21 mouse cellular contexts compared by ENCODE assay signal in genomic region chr16:59534349-59534748, GRCm38 (mm10).
DNase-seq lines count a peak whose midpoint lies in the region; ATAC-seq and TF ChIP-seq lines count a peak whose summit lies in the region.
"Had no signal": no experiment of that assay in that cellular context is flagged by ENCODE, and none has a peak within 500 bp of the region (broad histone marks: within the 10 kb centered on the region; RNA-seq: fewer than 3 reads in every experiment).

No protein-coding gene starts in this region.

- H3K4me3 ChIP-seq in intestine, embryonic 14.5 days (ENCODE audit: low read depth, low read length) = no peak overlapping the region
- H3K4me3 ChIP-seq in intestine, embryonic 16.5 days (ENCODE audit: low read length) = no peak overlapping the region
- H3K4me3 ChIP-seq in left cerebral cortex, adult 2 months = no peak overlapping the region
- H3K4me3 ChIP-seq: hindbrain, embryonic 12.5 days; intestine, embryonic 15.5 days; liver, embryonic 13.5 days; lung, embryonic 15.5 days; myocyte; neural tube, embryonic 15.5 days had no signal

- H3K4me1 ChIP-seq in intestine, embryonic 14.5 days (replicated peaks; ENCODE audit: control insufficient read depth, insufficient read depth, low read length) = no peaks in the 10 kb centered on the region
- H3K4me1 ChIP-seq in intestine, embryonic 16.5 days (ENCODE audit: control insufficient read depth, insufficient read depth, low read length) = no peaks in the 10 kb centered on the region
- H3K4me1 ChIP-seq: hindbrain, embryonic 12.5 days; intestine, embryonic 15.5 days; liver, embryonic 13.5 days; lung, embryonic 15.5 days; neural tube, embryonic 15.5 days had no signal

- TF ChIP-seq CTCF in left cerebral cortex, adult 2 months (IDR thresholded peaks at IDR 0.05) = no peak

- DNase-seq in intestine, embryonic 14.5 days (ENCODE audit: low spot score) = peak; percentile 44
- peak; percentile 85 for DNase-seq in gastrocnemius, adult 18-20 months (ENCODE audit: low spot score)
- DNase-seq in gastrocnemius, postnatal 25 days = peak; percentile 75
- peak; percentile 52 for DNase-seq in heart, postnatal 4 days
- DNase-seq in left cerebral cortex, adult 2 months (ENCODE audit: extremely low spot score in 1 of 2, low spot score in 2 of 2) = no peak
- DNase-seq in kidney, postnatal 36 days = no peak
- DNase-seq: adrenal gland, adult 8-10 months; cerebellum, adult 11-12 months; forebrain, postnatal 0 days; kidney, postnatal 10 days; liver, embryonic 13.5 days; midbrain, embryonic 14.5 days; right cerebral cortex, postnatal 4 days; thymus, postnatal 4 days had no signal

- H3K27me3 ChIP-seq in intestine, embryonic 14.5 days (replicated peaks; ENCODE audit: control insufficient read depth, insufficient read depth, low read length) = no peaks in the 10 kb centered on the region
- no peaks in the 10 kb centered on the region for H3K27me3 ChIP-seq in intestine, embryonic 16.5 days (replicated peaks; ENCODE audit: control insufficient read depth, insufficient read depth, low read length)
- H3K27me3 ChIP-seq: hindbrain, embryonic 12.5 days; intestine, embryonic 15.5 days; liver, embryonic 13.5 days; lung, embryonic 15.5 days; neural tube, embryonic 15.5 days had no signal

- ATAC-seq in intestine, embryonic 14.5 days (replicated peaks; ENCODE audit: low FRiP score, low TSS enrichment, low read depth) = no peak
- no peak for ATAC-seq in intestine, embryonic 16.5 days
- no peak for ATAC-seq in frontal cortex, adult (ENCODE audit: low TSS enrichment)
- ATAC-seq: forebrain, postnatal 0 days; intestine, embryonic 15.5 days had no signal

- 90% methylated on average over 11 of the region's 11 CpGs for WGBS in intestine, embryonic 14.5 days
- WGBS in intestine, embryonic 16.5 days = 92% methylated on average over 11 of the region's 11 CpGs

- no peak overlapping the region for H3K4me2 ChIP-seq in intestine, embryonic 14.5 days (ENCODE audit: low read length)
- no peak overlapping the region for H3K4me2 ChIP-seq in intestine, embryonic 16.5 days (ENCODE audit: low read depth, low read length)
- H3K4me2 ChIP-seq: hindbrain, embryonic 12.5 days; intestine, embryonic 15.5 days; liver, embryonic 13.5 days; lung, embryonic 15.5 days; neural tube, embryonic 15.5 days had no signal

- H3K9ac ChIP-seq in intestine, embryonic 14.5 days (ENCODE audit: low read length) = no peak overlapping the region
- no peak overlapping the region for H3K9ac ChIP-seq in intestine, embryonic 16.5 days (ENCODE audit: low read depth, low read length)
- H3K9ac ChIP-seq: forebrain, postnatal 0 days; hindbrain, embryonic 12.5 days; intestine, embryonic 15.5 days; liver, embryonic 13.5 days; lung, embryonic 15.5 days; neural tube, embryonic 15.5 days had no signal

- H3K27ac ChIP-seq in intestine, embryonic 14.5 days (ENCODE audit: low read depth) = no peak overlapping the region
- H3K27ac ChIP-seq in intestine, embryonic 16.5 days (ENCODE audit: low read length) = no peak overlapping the region
- no peak overlapping the region for H3K27ac ChIP-seq in left cerebral cortex, adult 2 months
- H3K27ac ChIP-seq: hindbrain, embryonic 12.5 days; intestine, embryonic 15.5 days; liver, embryonic 13.5 days; lung, embryonic 15.5 days; neural tube, embryonic 15.5 days had no signal

- peaks cover 11% of the 10 kb centered on the region; the same call in 1 of the 2 replicates for H3K36me3 ChIP-seq in intestine, embryonic 14.5 days (ENCODE audit: control insufficient read depth, insufficient read depth, low read length)
- no peaks in the 10 kb centered on the region for H3K36me3 ChIP-seq in intestine, embryonic 16.5 days (ENCODE audit: control insufficient read depth, insufficient read depth, low read length)
- H3K36me3 ChIP-seq: intestine, embryonic 15.5 days; liver, embryonic 13.5 days; neural tube, embryonic 15.5 days had no signal

- intact Hi-C loops in left cerebral cortex, adult 2 months (cut with DNase I) = no loop called here

- no peaks in the 10 kb centered on the region for H3K9me3 ChIP-seq in intestine, embryonic 14.5 days (ENCODE audit: control insufficient read depth, low read length)
- H3K9me3 ChIP-seq in intestine, embryonic 16.5 days (ENCODE audit: control insufficient read depth, low read length) = no peaks in the 10 kb centered on the region
- H3K9me3 ChIP-seq: intestine, embryonic 15.5 days; liver, embryonic 13.5 days; lung, embryonic 15.5 days; neural tube, embryonic 15.5 days had no signal

Comparison
In these comparisons a context has a peak if more than half of its experiments do, and no peak if none do; other contexts are left out.
1. DNase-seq: peak in intestine, embryonic 14.5 days (single experiment), gastrocnemius, adult 18-20 months (single experiment), gastrocnemius, postnatal 25 days (single experiment) and heart, postnatal 4 days (single experiment); none in left cerebral cortex, adult 2 months (0 of 2) and kidney, postnatal 36 days (0 of 2).